Mouse (Mus musculus) kidney, postnatal 4 days (tissue): ENCODE data around the gene Rtl1.

ENCODE experiments used
- DNase-seq, 2 experiments: peaks; one replicate each; pipeline ENCODE4 v3.0.0; 2021; ENCODE audit warnings: mixed read lengths in 2 of 2

Gene Rtl1

GRCm38 (mm10) chr12:109600230-109600629 lies at the start of gene Rtl1:
Rtl1 (minus strand) TSS chr12:109600330.
- DNase-seq, result no peak

DNA sequence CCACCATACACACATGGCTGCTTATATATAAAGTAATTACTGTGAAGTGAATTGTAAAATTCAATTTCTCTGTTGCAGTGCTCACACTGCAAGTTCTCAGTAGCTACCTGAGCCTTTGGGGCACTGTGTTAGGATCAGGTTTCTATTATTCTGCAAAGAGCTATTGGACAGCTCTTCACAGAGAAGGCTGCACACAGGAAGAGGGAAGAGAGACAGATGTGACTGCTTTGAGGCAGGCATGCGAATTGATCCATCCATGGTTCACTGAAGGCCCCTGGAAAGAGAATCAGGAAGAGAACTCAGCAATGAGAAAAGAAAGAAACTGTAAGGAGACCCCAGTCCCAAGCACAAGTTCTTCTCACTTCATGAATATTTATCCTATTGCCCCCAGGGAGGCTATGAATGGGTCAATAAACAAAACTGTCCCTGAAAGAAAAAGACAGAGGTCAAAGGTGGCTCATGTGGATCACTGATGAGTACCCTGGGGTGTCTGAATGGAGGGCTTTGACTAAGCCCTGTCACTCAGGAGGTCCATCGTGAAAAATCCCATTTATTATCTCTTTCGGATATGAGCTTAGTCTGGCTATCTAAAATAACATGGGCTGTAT lies 40.5 kb upstream of the Rtl1 start:
- DNase-seq, result no peak

DNA sequence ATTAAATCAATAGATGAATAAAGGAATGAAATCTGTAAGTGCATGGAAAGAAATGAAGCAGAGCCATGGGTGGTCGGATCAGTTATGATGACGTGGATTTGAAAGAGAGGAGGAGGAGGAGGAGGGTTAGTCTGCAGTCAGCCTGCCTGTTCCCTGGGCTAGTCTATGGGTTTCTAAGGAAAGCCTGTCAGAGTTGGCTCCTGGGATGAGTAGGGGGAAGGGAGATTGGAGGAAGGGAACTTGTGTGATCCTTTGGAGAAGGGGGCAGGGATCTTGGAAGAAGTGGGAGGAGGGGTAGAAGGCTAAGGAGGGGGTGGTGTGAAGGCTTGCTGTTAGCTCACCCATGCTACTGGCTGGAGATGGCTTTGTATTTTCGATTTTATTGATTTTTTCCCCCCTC lies 31.9 kb upstream of the Rtl1 start:
- DNase-seq, result no peak

GRCm38 (mm10) chr12:109628887-109629286 lies 28.8 kb upstream of the Rtl1 start:
- no peak for DNase-seq

GRCm38 (mm10) chr12:109626910-109627309 lies 26.8 kb upstream of the Rtl1 start:
- no peak for DNase-seq

DNA sequence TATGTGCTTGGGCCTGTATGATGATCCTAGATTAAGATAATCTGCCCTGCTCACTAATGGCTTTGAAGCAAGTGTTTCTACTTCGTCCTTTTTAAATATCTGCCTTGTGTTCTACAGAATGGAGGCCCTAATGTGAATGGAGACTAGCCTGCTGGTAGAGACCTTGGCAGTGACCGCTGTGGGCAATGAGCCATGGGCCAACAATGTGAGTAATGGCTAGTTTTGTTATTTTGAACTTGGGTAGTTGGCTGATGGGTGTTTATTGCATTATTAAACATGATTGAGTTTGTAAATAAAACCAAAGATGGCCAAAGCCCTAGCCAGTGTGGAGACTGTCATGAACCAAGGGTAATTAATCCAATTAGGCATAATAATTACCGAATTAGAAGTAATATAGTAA lies 20.1 kb upstream of the Rtl1 start:
- no peak for DNase-seq

DNA sequence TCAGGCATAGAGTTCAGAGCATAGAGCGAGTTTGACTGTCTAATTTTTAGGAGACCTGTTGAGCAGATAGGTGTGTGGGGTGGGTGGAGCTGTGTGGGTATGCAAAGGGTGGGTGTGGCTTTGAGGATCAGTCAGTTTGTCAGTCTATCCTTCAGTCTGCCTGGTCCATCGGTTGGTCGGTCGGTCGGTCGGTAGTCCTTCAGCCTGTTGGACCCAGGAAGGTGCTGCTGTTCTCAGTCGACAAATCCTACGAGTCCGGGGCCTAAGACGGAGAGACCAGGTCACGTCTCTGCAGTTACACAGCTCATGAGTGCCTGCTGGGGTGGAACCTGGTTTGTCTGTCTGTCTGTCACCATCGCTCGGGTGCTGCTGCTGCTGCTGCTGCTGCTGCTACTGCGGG lies 17.9 kb upstream of the Rtl1 start:
- no peak for DNase-seq

DNA sequence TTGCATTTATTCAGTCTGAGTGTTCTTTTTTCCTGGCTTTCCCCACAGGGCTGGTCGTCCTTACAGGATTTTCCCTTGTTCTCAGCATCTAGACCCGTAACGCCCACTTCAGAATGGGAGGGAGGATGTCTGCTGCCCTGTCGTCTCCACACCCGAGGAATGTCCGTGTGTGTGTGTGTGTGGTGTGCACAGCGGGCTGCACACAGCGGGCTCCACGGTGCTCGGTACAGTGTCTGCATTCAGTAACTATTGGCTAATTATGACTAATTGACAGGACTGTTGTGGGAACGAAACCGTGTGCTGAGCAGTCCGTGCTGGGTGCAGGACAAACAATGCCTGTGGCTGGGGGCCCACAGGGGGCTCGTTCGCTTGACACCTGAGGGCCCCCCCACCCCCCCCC lies 17.0 kb upstream of the Rtl1 start:
- DNase-seq, result no peak

DNA sequence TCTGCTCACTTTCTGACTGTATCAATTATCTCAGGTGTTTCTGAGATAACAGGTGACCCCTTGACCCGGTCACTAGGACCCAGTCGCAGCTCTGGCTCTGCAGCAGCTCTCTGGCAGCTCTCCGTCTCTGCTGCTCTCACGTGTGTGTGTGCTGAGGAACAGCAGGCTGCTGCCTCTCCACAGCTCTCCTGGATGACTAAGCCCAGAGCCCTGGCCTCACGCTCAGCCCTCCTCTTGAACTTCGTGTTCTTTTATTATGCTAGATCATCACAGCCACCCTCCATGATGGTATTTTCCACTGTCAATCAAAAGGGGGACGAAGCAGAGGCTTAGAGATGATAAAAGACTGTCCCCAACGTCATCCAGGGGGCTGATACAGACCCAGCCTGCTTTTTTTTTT lies 15.2 kb upstream of the Rtl1 start:
- DNase-seq, result no peak

DNA sequence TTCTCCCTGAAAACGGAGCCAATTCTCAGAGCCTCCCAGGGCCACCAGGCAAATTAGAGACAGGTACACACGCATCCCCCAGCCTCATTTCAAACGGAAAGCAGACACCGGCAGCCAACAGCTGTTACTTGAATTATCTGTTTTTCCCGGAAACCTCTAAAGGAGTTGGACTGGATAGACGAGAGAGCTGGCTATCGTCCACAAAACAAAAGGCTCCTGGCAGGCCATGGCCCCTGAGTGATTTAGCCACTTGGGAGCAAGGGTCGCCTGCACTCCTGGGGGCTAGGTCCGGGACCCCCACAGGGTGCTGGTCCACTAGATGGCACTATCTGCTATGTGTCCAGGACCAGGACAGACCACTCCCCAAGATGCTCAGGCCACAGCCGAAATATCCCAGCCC lies 14.3 kb upstream of the Rtl1 start:
- no peak for DNase-seq

DNA sequence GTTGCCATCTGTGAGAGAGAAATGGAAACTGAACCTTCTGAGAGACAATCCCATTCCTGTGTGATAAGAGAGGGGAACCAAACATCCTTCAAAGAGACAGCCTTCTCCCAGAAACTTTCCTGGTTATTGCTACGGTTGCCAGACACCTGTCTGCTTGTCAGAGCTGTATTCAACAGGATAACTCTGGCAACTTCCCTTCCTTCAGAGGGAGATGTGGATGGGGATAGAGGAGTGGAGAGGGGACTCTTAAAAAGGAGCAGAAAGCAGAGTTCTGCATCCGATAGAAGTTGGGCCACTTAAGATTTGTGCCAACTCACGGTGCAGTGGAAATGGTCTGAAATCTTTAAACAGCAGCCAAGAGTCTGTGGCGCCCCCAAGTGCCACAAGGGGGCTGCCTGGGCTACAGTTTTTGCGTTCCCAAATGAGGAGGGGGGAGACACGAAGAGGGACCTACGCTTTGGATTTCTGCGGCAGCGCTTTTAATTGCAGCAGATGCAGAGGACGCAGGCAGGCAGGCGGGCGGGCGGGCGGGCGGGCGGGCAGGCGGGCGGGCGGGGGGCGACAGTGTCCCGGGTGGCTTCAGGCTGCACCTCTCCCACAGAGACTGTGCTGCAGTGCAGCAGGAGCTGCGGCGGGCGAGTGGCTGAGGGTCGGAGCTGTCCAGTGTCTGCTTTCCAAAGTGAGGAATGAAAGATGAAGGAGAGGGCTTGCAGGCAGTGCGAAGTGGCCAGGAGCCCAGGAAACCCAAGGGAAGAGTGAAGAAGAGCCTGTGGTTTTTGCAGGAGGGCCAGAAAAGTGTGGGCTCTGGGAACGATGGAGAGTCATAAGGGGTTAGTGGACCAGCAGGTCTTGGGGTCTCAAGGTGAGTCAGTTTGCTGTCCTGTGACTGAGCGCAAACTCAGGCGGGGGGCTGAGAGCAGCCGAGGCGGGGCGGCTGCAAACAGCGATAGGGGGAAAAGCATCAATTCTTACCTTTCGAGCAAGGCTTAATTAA lies 12.6 kb upstream of the Rtl1 start:
- peak; percentile 26 to 32 for DNase-seq

- peak; percentile 47 to 51 for DNase-seq
Measured at GRCm38 (mm10) chr12:109608576-109609440, 8.7 kb upstream of the Rtl1 start.

GRCm38 (mm10) chr12:109607953-109608352 lies 7.8 kb upstream of the Rtl1 start:
- no peak for DNase-seq

DNA sequence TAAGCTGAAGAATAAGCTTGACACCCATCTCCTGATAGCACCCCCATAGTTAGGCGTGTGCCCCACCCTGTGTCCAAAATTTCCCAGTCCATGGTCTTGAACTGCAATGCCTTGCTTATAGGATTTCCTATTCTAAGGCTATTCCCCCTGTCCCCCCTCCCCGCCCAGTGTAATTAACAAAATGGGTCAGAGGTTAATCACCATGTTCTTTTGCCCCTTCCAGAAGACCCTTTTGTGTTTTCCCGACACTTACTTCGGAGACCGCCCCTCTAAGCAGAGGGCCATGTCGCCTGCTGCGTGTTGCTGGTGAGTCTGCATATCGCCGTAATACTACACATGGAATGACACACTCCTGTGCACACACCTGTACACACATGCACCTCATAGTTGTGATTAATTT lies 7.1 kb upstream of the Rtl1 start:
- no peak for DNase-seq

- no peak for DNase-seq
Measured at GRCm38 (mm10) chr12:109604982-109605721, 5.0 kb upstream of the Rtl1 start.

GRCm38 (mm10) chr12:109598551-109599250 lies 1.4 kb downstream of the Rtl1 start:
- DNase-seq, result no peak

DNA sequence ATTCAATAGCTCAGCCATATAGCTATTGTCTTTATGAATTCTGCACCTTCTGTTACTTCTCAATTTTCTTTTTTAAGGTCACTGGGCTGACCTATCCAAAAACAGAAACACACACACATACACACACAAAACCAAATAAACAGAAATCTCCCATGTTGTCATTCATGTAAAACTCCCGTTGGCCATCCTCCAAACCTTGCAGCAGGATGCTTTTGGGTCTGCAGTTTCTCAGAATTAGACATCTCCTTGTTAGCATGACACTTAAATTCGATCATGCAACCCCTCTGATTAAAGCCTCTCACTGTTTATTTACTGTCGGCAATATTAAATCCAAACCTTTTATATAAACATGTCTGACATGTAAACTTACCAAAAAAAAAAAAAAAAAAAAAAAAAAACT lies 3.4 kb downstream of the Rtl1 start:
- no peak for DNase-seq

- DNase-seq, result no peak
Measured at GRCm38 (mm10) chr12:109596232-109596631, 3.9 kb downstream of the Rtl1 start.

DNA sequence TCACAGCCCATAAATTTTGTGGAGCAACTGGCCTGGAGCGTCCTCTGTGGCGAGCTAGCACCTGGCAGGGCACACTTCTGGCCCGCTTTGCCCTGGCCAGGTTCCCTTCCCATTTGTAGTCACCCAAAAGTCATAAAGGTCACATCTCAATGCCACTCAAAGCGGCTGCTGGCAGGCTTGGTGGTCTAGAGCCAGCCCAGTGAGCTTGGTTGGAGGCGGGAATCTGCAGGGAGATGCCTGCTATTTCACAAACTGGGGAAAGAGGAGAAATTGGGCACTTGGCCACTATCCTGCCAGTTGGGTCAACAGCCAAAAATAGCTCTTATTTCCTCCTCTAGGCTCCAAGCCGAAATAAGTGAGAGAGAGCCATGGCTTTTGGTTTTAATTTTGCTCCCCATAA lies 4.4 kb downstream of the Rtl1 start:
- DNase-seq, result peak; percentile 22 to 29

GRCm38 (mm10) chr12:109594961-109595360 lies 5.2 kb downstream of the Rtl1 start:
- DNase-seq, result no peak

- no peak for DNase-seq
Measured at GRCm38 (mm10) chr12:109582185-109582584, 17.9 kb downstream of the Rtl1 start.

DNA sequence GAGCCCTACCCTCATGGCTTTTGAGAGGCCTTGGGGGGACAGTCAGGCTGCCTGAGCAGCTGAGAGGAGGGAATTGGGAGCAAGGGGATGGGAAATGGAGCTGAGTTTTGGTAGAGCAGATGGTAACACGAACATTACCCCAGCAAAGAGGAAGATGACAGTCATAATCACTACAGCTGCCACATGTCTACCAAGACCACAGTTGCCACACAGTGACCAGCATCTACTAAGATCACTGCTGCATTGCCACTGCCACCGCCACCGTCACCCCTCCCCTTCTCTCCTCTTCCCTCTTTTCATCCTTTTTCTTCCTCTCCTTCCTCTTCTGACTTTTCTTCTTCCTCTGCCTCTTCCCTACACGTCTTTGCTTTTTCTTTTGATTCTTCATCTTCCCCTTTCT lies 27.9 kb downstream of the Rtl1 start:
- no peak for DNase-seq
